Comparison of ENCODE assay signal across 8 mouse cellular contexts in genomic region chr11:105180471-105181091, GRCm38 (mm10). TPM values are rescaled to one million over a fixed set of nuclear protein-coding genes. Genes with fewer than 3 reads are reported as not detected.
DNase-seq lines count a peak whose midpoint lies in the region; ATAC-seq lines count a peak whose summit lies in the region.

No protein-coding gene starts in this region.

- H3K27me3 ChIP-seq in forebrain, embryonic 15.5 days, result no peaks in the 10 kb centered on the region

- no peak; the same call in 1 of the 2 replicates for ATAC-seq in forebrain, embryonic 15.5 days (replicated peaks)

- H3K27ac ChIP-seq in forebrain, embryonic 15.5 days (replicated peaks), result peak overlapping the region; percentile 93

- H3K36me3 ChIP-seq in forebrain, embryonic 15.5 days, result peaks cover 11% of the 10 kb centered on the region

- under 1% methylated on average over 35 of the region's 35 CpGs for WGBS in forebrain, embryonic 15.5 days

- peak overlapping the region; percentile 76 for H3K4me2 ChIP-seq in forebrain, embryonic 15.5 days (replicated peaks)

- DNase-seq in Muller cell, postnatal 12 days (ENCODE audit: inconsistent ontology term), result peak; percentile 24
- peak; percentile 43 for DNase-seq in cerebellum, adult 11 months
- peak; percentile 16 for DNase-seq in heart, postnatal 25 days (ENCODE audit: low spot score)
- DNase-seq in layer of hippocampus, adult 9-11 months, result peak; percentile 13
- DNase-seq in lung, postnatal 14 days, result peak; percentile 34
- peak; percentile 45 for DNase-seq in ovary, postnatal 36 days (ENCODE audit: low spot score)
- DNase-seq in urinary bladder, adult 2 months (ENCODE audit: low spot score), result peak; percentile 37

- intact Hi-C loops in heart, postnatal 25 days (cut with DNase I), result loop anchor here (1.0 kb wide), 1 partner anchor 54 kb away; the partner anchor contains the start of gene Mettl2

- H3K9me3 ChIP-seq in forebrain, embryonic 15.5 days, result no peaks in the 10 kb centered on the region

- H3K4me3 ChIP-seq in forebrain, embryonic 15.5 days, result peak overlapping the region; percentile 91

- peak overlapping the region; percentile 95 for H3K9ac ChIP-seq in forebrain, embryonic 15.5 days (replicated peaks)

- peaks cover 35% of the 10 kb centered on the region for H3K4me1 ChIP-seq in forebrain, embryonic 15.5 days

RNA-seq across cellular contexts. Expression of gene Tlk2, which starts 2.0 kb away (rescaled TPM):
- 18.6 TPM in 2 replicates for polyA plus RNA-seq in forebrain, embryonic 15.5 days (2015; fragmentation: Nextera tagmentation; extraction: Ambion mirVana)
- total RNA-seq in heart, postnatal 25 days (2021), result 10 to 100 TPM; 38.7 to 44.2 TPM
- polyA plus RNA-seq in urinary bladder, adult 2 months (2012; rRNA removed), result 37.9 and 39.6 TPM in 2 replicates

RNA-seq across cellular contexts. Expression of gene Gm10842, which starts 33.9 kb away (rescaled TPM):
- not detected in 2 replicates for polyA plus RNA-seq in forebrain, embryonic 15.5 days (2015; fragmentation: Nextera tagmentation; extraction: Ambion mirVana)
- not detected for total RNA-seq in heart, postnatal 25 days (2021)
- polyA plus RNA-seq in urinary bladder, adult 2 months (2012; rRNA removed), result not detected in 2 replicates

RNA-seq across cellular contexts. Expression of gene Mettl2, which starts 54.4 kb away (rescaled TPM):
- polyA plus RNA-seq in forebrain, embryonic 15.5 days (2015; fragmentation: Nextera tagmentation; extraction: Ambion mirVana), result 30.6 and 34.7 TPM in 2 replicates
- 10 to 100 TPM in 1 of 2 experiments, 1 to 10 TPM in 1; 9.7 to 10.3 TPM for total RNA-seq in heart, postnatal 25 days (2021)
- 22.1 and 30.5 TPM in 2 replicates for polyA plus RNA-seq in urinary bladder, adult 2 months (2012; rRNA removed)
